Mouse (Mus musculus) neural tube, embryonic 14.5 days (tissue): Measurements from ENCODE around the gene Smox. TPM values are rescaled to one million over a fixed set of nuclear protein-coding genes. Genes with fewer than 3 reads are reported as not detected.
"Not testable (repeated sequence)": the region's sequence is repeated elsewhere in the genome, so short reads cannot be mapped to it uniquely, and the experiment has no call there.

Source experiments
- ATAC-seq: fragments of 200-750 bp; cut with Nextera tagmentation; 2 replicates; pipeline ENCODE4 v1.8.0; 2017; ENCODE audit warnings: low read depth, mild to moderate bottlenecking, moderate TSS enrichment, moderate library complexity
- H3K27ac ChIP-seq: fragments of 300-500 bp; sonication (generic); 2 replicates; pipeline ENCODE4 v1.5.1; 2014; ENCODE audit warnings: low read depth, mild to moderate bottlenecking, control low read depth, low read length, moderate library complexity, mixed read lengths
- H3K27me3 ChIP-seq: fragments of 300-500 bp; sonication (generic); 2 replicates; pipeline ENCODE4 v1.6.1; 2014; ENCODE audit warnings: low read length; ENCODE audit not compliant: control insufficient read depth, insufficient read depth
- H3K36me3 ChIP-seq: fragments of 300-500 bp; sonication (generic); 2 replicates; pipeline ENCODE4 v1.6.1; 2014; ENCODE audit warnings: low read length, mixed read lengths; ENCODE audit not compliant: control insufficient read depth, insufficient read depth
- H3K4me1 ChIP-seq: fragments of 300-500 bp; sonication (generic); 2 replicates; pipeline ENCODE4 v1.6.1; 2014; ENCODE audit warnings: low read length; ENCODE audit not compliant: control insufficient read depth, insufficient read depth
- H3K4me2 ChIP-seq: fragments of 300-500 bp; sonication (generic); 2 replicates; pipeline ENCODE4 v1.6.1; 2014; ENCODE audit warnings: mild to moderate bottlenecking, low read depth, low read length, control low read depth
- H3K4me3 ChIP-seq: fragments of 300-500 bp; sonication (generic); 2 replicates; pipeline ENCODE4 v1.5.1; 2014; ENCODE audit warnings: low read depth, low read length, control low read depth, mixed read lengths
- H3K9ac ChIP-seq: fragments of 300-500 bp; sonication (generic); replicated peaks from 2 replicates; pipeline ENCODE4 v1.6.1; 2014; ENCODE audit warnings: low read depth, mild to moderate bottlenecking, control low read depth, low read length, mixed read lengths
- H3K9me3 ChIP-seq: fragments of 300-500 bp; sonication (generic); 2 replicates; pipeline ENCODE4 v1.6.1; 2016; ENCODE audit warnings: low read length; ENCODE audit not compliant: control insufficient read depth
- WGBS: fragments of 180-500 bp; shearing (Covaris S2); extraction: QIAGEN DNeasy Blood & Tissue Kit; methylation state at CpG from one replicate; pipeline ENCODE4 v1.1.7; 2014; 5-methylcytosine and 5-hydroxymethylcytosine counted together
- polyA plus RNA-seq: library from polyadenylated mRNA; unstranded; fragments of >200 nt; fragmentation: Nextera tagmentation; extraction: Ambion mirVana; gene quantifications from 2 replicates; pipeline ENCODE4 v1.2.1, GENCODE M21; 2014

Gene Smox
- polyA plus RNA-seq, 1 experiment from 2014 or later, result 28.9 TPM

DNA sequence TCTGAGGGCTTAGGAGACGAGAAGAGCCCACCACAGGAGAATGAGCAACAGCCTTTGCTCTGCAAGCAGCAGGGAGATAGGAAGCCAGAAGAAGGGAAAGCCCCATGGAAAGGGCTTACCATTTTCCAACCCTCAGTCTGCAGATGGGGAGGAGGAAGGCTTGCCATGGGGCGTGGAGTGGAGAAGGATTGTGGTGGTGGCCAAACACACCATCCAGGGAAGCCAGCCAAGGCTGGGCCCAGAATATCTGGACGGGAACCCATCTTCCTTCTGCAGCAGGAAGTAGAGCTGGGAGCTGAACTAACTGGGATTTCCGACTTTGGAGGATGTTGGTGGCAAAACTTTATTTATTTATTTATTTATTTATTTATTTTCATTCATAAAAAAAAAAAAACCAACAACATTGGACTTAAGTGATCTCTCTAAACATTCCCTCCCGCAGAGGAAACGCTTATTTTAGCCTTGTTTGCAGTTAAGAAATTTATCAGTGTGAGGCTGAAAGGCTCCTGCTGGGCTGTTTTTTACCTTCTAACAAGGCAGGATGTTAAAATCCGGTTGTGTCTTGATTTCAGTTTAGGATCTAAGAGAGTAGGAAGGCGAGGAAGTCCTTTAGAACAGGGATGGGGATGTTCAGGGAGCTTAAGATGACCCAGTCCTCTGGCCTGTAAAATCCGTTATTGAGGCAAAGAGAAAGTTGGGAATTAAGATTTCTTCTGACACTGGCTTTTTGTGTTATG, 30.2 kb upstream of the Smox start:
- H3K27ac ChIP-seq, result no peak overlapping the region
- no peak overlapping the region for H3K9ac ChIP-seq
- ATAC-seq, result no peak
- WGBS, result 70% methylated on average over 9 of the region's 9 CpGs
- no peak overlapping the region for H3K4me3 ChIP-seq
- no peaks in the 10 kb centered on the region for H3K9me3 ChIP-seq
- no peak overlapping the region for H3K4me2 ChIP-seq
- H3K27me3 ChIP-seq, result no peaks in the 10 kb centered on the region
- no peaks in the 10 kb centered on the region for H3K36me3 ChIP-seq
- no peaks in the 10 kb centered on the region for H3K4me1 ChIP-seq

DNA sequence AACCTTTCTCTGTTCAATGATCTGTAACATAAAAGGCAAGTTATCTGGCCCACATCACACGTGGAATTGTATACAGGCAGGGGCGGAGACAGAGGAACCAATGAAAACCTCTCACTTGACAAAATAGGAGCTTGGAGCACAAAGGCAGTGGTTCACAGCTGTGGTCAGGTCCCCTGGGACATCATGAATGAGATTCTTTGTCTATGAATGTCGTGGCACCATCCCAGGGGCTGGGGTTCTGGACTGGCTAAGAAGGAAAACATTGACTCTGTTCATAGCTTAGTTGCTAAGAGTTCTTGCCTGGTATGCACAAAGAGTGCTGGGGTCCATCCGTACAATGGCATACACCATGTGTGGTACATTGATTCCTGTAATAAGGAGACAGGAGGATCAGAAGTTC, 28.3 kb upstream of the Smox start:
- Histone ChIP-seq H3K27ac (no peak overlapping the region), H3K36me3 (no peaks in the 10 kb centered on the region), H3K27me3 (no peaks in the 10 kb centered on the region), H3K9ac (no peak overlapping the region), H3K4me2 (no peak overlapping the region), H3K9me3 (no peaks in the 10 kb centered on the region), H3K4me3 (no peak overlapping the region), H3K4me1 (no peaks in the 10 kb centered on the region)
- WGBS, result 56% methylated on average over 4 of the region's 4 CpGs
- ATAC-seq, result no peak

DNA sequence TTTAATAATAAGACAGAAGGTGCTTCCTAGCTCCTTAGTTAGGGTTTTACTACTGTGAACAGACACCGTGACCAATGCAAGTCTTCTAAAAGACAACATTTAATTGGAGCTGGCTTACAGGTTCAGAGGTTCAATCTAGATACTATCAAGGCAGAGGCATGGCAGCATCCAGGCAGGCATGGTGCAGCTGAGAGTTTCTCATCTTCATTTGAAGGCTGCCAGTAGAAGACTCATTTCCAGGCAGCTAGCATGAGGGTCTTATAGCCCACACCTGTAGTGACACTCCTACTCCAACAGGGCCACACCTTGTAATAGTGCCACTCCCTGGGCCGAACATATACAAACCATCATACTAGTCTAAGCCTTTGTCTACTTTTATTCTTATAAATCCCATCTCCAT, 27.1 kb upstream of the Smox start:
- no peaks in the 10 kb centered on the region for H3K36me3 ChIP-seq
- no peaks in the 10 kb centered on the region for H3K9me3 ChIP-seq
- H3K4me2 ChIP-seq, result no peak overlapping the region
- WGBS, result 97% methylated on average over 2 of the region's 2 CpGs
- ATAC-seq, result no peak
- no peak overlapping the region for H3K27ac ChIP-seq
- no peak overlapping the region for H3K9ac ChIP-seq
- no peaks in the 10 kb centered on the region for H3K27me3 ChIP-seq
- no peak overlapping the region for H3K4me3 ChIP-seq
- H3K4me1 ChIP-seq, result no peaks in the 10 kb centered on the region

DNA sequence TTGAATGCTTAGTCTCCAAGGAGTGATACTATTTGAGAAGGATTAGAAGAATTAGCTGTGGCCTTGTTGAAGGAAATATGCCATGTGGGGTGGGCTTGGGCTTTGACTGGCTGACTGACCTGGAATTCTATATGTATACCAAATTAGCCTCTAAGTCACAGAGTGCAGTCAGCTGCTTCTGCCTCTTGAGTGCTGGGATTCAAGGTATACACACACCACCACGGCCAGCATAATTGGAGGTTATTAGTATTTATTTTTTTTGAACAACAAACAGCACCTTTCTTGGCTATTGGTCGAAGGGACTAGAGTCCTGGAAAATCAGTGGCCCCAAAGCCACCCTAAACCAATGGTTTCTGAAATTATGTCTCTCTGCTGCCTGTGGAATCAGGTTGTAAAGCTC, 24.6 kb upstream of the Smox start:
- H3K4me3 ChIP-seq, result no peak overlapping the region
- no peak overlapping the region for H3K9ac ChIP-seq
- H3K9me3 ChIP-seq, result no peaks in the 10 kb centered on the region
- WGBS, result 76% methylated on average over 2 of the region's 2 CpGs
- no peak for ATAC-seq
- H3K4me2 ChIP-seq, result no peak overlapping the region
- no peaks in the 10 kb centered on the region for H3K36me3 ChIP-seq
- no peaks in the 10 kb centered on the region for H3K27me3 ChIP-seq
- no peaks in the 10 kb centered on the region for H3K4me1 ChIP-seq
- no peak overlapping the region for H3K27ac ChIP-seq

DNA sequence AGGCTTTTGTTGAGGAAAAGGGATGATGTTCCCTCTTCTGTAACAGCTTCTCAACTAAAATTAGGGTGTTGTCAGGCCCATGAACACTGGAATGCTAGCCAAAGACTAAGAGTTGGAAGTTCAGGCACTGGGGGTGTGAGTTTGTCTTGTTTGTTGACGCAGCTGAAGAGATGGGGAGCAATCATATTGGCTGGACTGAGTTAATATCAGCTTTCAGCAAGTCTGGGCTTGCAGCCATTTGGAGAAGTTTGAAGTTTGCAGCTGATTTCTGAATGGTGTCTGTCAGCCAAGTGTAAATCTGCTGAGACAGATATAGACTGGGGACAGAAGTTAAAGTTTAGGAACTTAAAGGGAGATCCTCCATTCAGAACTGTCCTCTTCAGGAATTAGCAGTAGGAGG, 21.4 kb upstream of the Smox start:
- no peak for ATAC-seq
- no peak overlapping the region for H3K4me3 ChIP-seq
- H3K4me2 ChIP-seq, result no peak overlapping the region
- H3K9ac ChIP-seq, result no peak overlapping the region
- H3K27ac ChIP-seq, result no peak overlapping the region
- WGBS, result 81% methylated on average over 1 of the region's 1 CpGs
- H3K36me3 ChIP-seq, result no peaks in the 10 kb centered on the region
- no peaks in the 10 kb centered on the region for H3K4me1 ChIP-seq
- H3K27me3 ChIP-seq, result no peaks in the 10 kb centered on the region
- H3K9me3 ChIP-seq, result no peaks in the 10 kb centered on the region

DNA sequence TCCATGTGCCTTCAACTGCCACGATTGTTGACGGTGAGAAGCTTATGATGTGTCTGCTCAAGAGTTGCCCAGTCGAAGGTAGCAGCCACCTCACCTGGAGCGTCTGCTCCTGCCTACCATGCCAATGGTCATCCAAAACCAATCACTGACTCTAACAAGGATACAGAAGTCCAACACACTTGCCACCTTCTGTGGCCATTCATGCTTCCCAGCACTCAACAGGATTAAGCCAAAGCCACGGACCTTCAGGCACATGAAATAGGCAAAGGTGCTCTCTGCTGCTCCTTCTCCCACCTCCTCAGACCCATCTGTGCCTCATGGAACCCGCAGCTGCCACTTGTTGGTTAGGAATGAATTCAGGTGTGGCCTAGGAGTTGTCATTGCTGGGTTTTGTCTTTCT, 17.5 kb upstream of the Smox start:
- Histone ChIP-seq H3K4me2 (no peak overlapping the region), H3K36me3 (no peaks in the 10 kb centered on the region), H3K9ac (no peak overlapping the region), H3K4me3 (no peak overlapping the region), H3K9me3 (no peaks in the 10 kb centered on the region), H3K27ac (no peak overlapping the region), H3K27me3 (no peaks in the 10 kb centered on the region), H3K4me1 (no peaks in the 10 kb centered on the region)
- ATAC-seq, result no peak
- 91% methylated on average over 6 of the region's 6 CpGs for WGBS

DNA sequence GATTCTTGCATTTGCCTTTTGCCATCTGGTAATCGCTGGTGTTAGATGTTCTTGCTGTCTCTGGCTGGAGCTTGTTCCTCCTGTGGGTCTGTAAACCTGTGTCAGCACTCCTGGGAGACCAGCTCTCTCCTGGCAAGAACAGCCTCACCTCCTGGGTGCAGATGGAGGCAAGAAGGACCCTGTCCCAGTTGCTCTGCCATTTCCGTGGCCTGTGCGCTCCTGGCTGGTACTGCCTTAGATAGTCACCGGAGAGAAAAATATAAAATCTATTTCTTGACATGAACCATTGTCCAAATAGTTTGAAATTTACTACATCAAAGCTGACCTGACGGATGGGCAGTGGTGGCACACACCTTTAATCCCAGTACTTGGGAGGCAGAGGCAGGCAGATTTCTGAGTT, 14.2 kb upstream of the Smox start:
- not testable (repeated sequence) for H3K4me1 ChIP-seq, H3K27ac ChIP-seq, ATAC-seq, H3K27me3 ChIP-seq, H3K4me3 ChIP-seq, H3K9me3 ChIP-seq, H3K36me3 ChIP-seq, H3K4me2 ChIP-seq, H3K9ac ChIP-seq
- 91% methylated on average over 5 of the region's 5 CpGs for WGBS

DNA sequence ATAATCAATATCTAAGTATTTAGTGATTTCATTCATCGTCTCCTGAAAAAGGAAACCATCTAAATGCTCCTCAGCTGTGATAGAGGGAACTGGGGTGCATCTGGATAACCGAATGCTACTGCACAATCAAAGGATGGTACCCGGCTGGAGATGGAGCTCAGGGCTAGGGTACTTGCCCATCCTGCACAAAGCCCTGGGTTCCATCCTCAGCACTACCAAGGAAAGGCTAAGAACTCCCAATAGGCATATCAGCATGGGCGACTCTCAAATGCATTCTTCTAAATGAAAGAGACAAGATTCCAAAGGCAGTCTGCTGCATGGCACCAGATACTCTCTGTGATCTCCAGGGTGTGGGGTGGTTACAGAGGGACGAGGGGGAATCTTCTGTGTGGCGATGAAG, 13.4 kb upstream of the Smox start:
- Histone ChIP-seq H3K4me3 (no peak overlapping the region), H3K4me1 (no peaks in the 10 kb centered on the region), H3K27me3 (no peaks in the 10 kb centered on the region), H3K4me2 (no peak overlapping the region), H3K9ac (no peak overlapping the region), H3K9me3 (no peaks in the 10 kb centered on the region), H3K36me3 (no peaks in the 10 kb centered on the region), H3K27ac (no peak overlapping the region)
- WGBS, result 95% methylated on average over 6 of the region's 6 CpGs
- ATAC-seq, result no peak

DNA sequence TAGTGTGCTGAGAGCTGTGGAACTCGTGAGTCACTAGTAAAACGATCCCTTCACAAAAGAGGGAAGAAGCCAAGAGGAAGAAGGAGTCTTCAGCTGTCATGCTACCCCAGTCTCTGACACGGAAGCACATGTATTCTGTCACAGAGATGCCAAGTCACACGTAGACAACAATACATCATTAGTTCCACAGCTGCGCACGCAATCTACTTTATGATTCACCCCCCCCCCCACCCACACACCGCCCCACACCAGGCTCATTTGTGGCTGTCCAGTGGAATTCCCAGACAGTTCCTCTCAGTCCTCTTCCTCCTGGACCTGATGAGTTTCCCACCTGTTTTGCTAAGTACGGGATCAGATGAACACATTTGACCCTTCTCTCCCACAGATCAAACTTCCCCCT, 12.9 kb upstream of the Smox start:
- no peak for ATAC-seq
- H3K27me3 ChIP-seq, result no peaks in the 10 kb centered on the region
- 71% methylated on average over 8 of the region's 8 CpGs for WGBS
- no peak overlapping the region for H3K4me2 ChIP-seq
- H3K4me3 ChIP-seq, result no peak overlapping the region
- H3K4me1 ChIP-seq, result no peaks in the 10 kb centered on the region
- no peak overlapping the region for H3K27ac ChIP-seq
- H3K9me3 ChIP-seq, result no peaks in the 10 kb centered on the region
- H3K9ac ChIP-seq, result no peak overlapping the region
- H3K36me3 ChIP-seq, result no peaks in the 10 kb centered on the region
